In genomic region chrX:139064078-139064477, GRCm38 (mm10) we compare ENCODE assay signal across 28 mouse cellular contexts. TPM values are rescaled to one million over a fixed set of nuclear protein-coding genes. Genes with fewer than 3 reads are reported as not detected.
DNase-seq lines count a peak whose midpoint lies in the region; ATAC-seq and TF ChIP-seq lines count a peak whose summit lies in the region.
"Had no signal": no experiment of that assay in that cellular context is flagged by ENCODE, and none has a peak within 500 bp of the region (broad histone marks: within the 10 kb centered on the region; RNA-seq: fewer than 3 reads in every experiment).

No protein-coding gene starts in this region.

- TF ChIP-seq EP300 in heart, postnatal 0 days (IDR thresholded peaks at IDR 0.05; ENCODE audit: low read depth): no peak

- H3K4me3 ChIP-seq in heart, postnatal 0 days (ENCODE audit: low read depth, low read length): no peak overlapping the region
- H3K4me3 ChIP-seq in lung, embryonic 16.5 days (ENCODE audit: low read length): no peak overlapping the region
- H3K4me3 ChIP-seq: embryonic facial prominence, embryonic 10.5 days; embryonic facial prominence, embryonic 12.5 days; forebrain, embryonic 13.5 days; forebrain, embryonic 15.5 days had no signal

- no peak for ATAC-seq in heart, postnatal 0 days (ENCODE audit: insufficient read depth, low read depth)
- ATAC-seq in lung, embryonic 16.5 days (ENCODE audit: low read depth): peak; percentile 60
- ATAC-seq: activated CD4-positive, CD25-positive, alpha-beta regulatory T cell, adult 4 months; CD4-positive, CD25-positive, alpha-beta regulatory T cell, adult 4 months; forebrain, embryonic 13.5 days; forebrain, embryonic 15.5 days; Patski had no signal

- 57% methylated on average over 5 of the region's 5 CpGs for WGBS in heart, postnatal 0 days
- WGBS in lung, embryonic 16.5 days: 60% methylated on average over 5 of the region's 5 CpGs

- H3K4me1 ChIP-seq in heart, postnatal 0 days (ENCODE audit: control insufficient read depth, insufficient read depth): no peaks in the 10 kb centered on the region
- no peaks in the 10 kb centered on the region for H3K4me1 ChIP-seq in lung, embryonic 16.5 days (replicated peaks; ENCODE audit: control insufficient read depth, insufficient read depth, low read length)
- H3K4me1 ChIP-seq: embryonic facial prominence, embryonic 10.5 days; embryonic facial prominence, embryonic 12.5 days; forebrain, embryonic 13.5 days; forebrain, embryonic 15.5 days had no signal

- H3K4me2 ChIP-seq in heart, postnatal 0 days (ENCODE audit: low read depth, low read length): no peak overlapping the region
- no peak overlapping the region for H3K4me2 ChIP-seq in lung, embryonic 16.5 days (ENCODE audit: low read depth, low read length)
- H3K4me2 ChIP-seq: embryonic facial prominence, embryonic 12.5 days; forebrain, embryonic 13.5 days; forebrain, embryonic 15.5 days had no signal

- H3K36me3 ChIP-seq in heart, postnatal 0 days (replicated peaks; ENCODE audit: control insufficient read depth, insufficient read depth, low read length): no peaks in the 10 kb centered on the region
- H3K36me3 ChIP-seq in lung, embryonic 16.5 days (ENCODE audit: control insufficient read depth, insufficient read depth, low read length): no peaks in the 10 kb centered on the region
- H3K36me3 ChIP-seq: embryonic facial prominence, embryonic 10.5 days; embryonic facial prominence, embryonic 12.5 days; forebrain, embryonic 15.5 days; G1E had no signal

- TF ChIP-seq CTCF in heart, postnatal 0 days (IDR thresholded peaks at IDR 0.05; ENCODE audit: low read depth): no peak

- DNase-seq in heart, postnatal 0 days (ENCODE audit: low spot score): peak; percentile 11
- no peak for DNase-seq in heart, postnatal 4 days
- no peak for DNase-seq in lung, postnatal 14 days
- peak; percentile 1 for DNase-seq in lung, postnatal 10 days
- no peak for DNase-seq in lung, postnatal 4 days
- DNase-seq: adrenal gland, adult 8-10 months; adrenal gland, postnatal 14 days; adrenal gland, postnatal 36 days; B cell, adult 2 months; cerebellum, adult 11-12 months; cerebellum, adult 2 months; cerebellum, adult 9-10 months; cerebellum, postnatal 10 days; cerebellum, postnatal 25 days had no signal

- H3K9ac ChIP-seq in heart, postnatal 0 days (replicated peaks; ENCODE audit: low read depth, low read length): no peak overlapping the region
- H3K9ac ChIP-seq in lung, embryonic 16.5 days (ENCODE audit: low read length): no peak overlapping the region
- H3K9ac ChIP-seq: embryonic facial prominence, embryonic 12.5 days; forebrain, embryonic 13.5 days; forebrain, embryonic 15.5 days had no signal

- H3K9me3 ChIP-seq in heart, postnatal 0 days (replicated peaks; ENCODE audit: control insufficient read depth, low read length): no peaks in the 10 kb centered on the region
- no peaks in the 10 kb centered on the region for H3K9me3 ChIP-seq in lung, embryonic 16.5 days (ENCODE audit: control insufficient read depth, low read length)
- H3K9me3 ChIP-seq: embryonic facial prominence, embryonic 10.5 days; embryonic facial prominence, embryonic 12.5 days; forebrain, embryonic 13.5 days; forebrain, embryonic 15.5 days; G1E had no signal

- no peak overlapping the region for H3K27ac ChIP-seq in heart, postnatal 0 days (ENCODE audit: low read depth)
- no peak overlapping the region for H3K27ac ChIP-seq in lung, embryonic 16.5 days (ENCODE audit: low read length)
- H3K27ac ChIP-seq: embryonic facial prominence, embryonic 10.5 days; embryonic facial prominence, embryonic 12.5 days; forebrain, embryonic 13.5 days; forebrain, embryonic 15.5 days had no signal

- H3K27me3 ChIP-seq in heart, postnatal 0 days (ENCODE audit: control insufficient read depth, insufficient read depth, low read length): no peaks in the 10 kb centered on the region
- H3K27me3 ChIP-seq in lung, embryonic 16.5 days (ENCODE audit: control insufficient read depth, insufficient read depth, low read depth, low read length): no peaks in the 10 kb centered on the region
- H3K27me3 ChIP-seq: CH12.LX; embryonic facial prominence, embryonic 12.5 days; forebrain, embryonic 13.5 days; forebrain, embryonic 15.5 days had no signal

RNA-seq across cellular contexts. Expression of gene Serpina7, which starts 21.0 kb away (rescaled TPM):
- total RNA-seq in heart, postnatal 0 days (2014; rRNA removed; ENCODE audit: low replicate concordance): not detected in 2 replicates
- polyA plus RNA-seq in heart, postnatal 0 days (2015; fragmentation: Nextera tagmentation; extraction: Ambion mirVana): not detected in 2 replicates
- total RNA-seq in heart, postnatal 4 days (2021): not detected
- 0.23 and 0.25 TPM in 2 replicates for polyA plus RNA-seq in lung, embryonic 16.5 days (2015; fragmentation: Nextera tagmentation; extraction: Ambion mirVana)
- total RNA-seq: adrenal gland, adult 18-20 months; adrenal gland, adult 8-10 months; adrenal gland, postnatal 36 days; CH12.LX had no signal
- polyA plus RNA-seq: activated CD4-positive, CD25-positive, alpha-beta regulatory T cell, adult 4 months; CD4-positive, CD25-positive, alpha-beta regulatory T cell, adult 4 months; cerebellum, adult 2 months; cortical plate, adult 2 months; embryonic facial prominence, embryonic 14.5 days; forebrain, embryonic 11.5 days; forebrain, embryonic 13.5 days; forebrain, embryonic 15.5 days; G1E had no signal

RNA-seq across cellular contexts. Expression of gene 4930513O06Rik, which starts 22.0 kb away (rescaled TPM):
- total RNA-seq in heart, postnatal 0 days (2014; rRNA removed; ENCODE audit: low replicate concordance): not detected in 2 replicates
- polyA plus RNA-seq in heart, postnatal 0 days (2015; fragmentation: Nextera tagmentation; extraction: Ambion mirVana): not detected in 2 replicates
- not detected for total RNA-seq in heart, postnatal 4 days (2021)
- not detected in 2 replicates for polyA plus RNA-seq in lung, embryonic 16.5 days (2015; fragmentation: Nextera tagmentation; extraction: Ambion mirVana)
- total RNA-seq: adrenal gland, adult 18-20 months; adrenal gland, adult 8-10 months; adrenal gland, postnatal 14 days; adrenal gland, postnatal 36 days; CH12.LX; G1E had no signal
- polyA plus RNA-seq: activated CD4-positive, CD25-positive, alpha-beta regulatory T cell, adult 4 months; CD4-positive, CD25-positive, alpha-beta regulatory T cell, adult 4 months; cerebellum, adult 2 months; cortical plate, adult 2 months; embryonic facial prominence, embryonic 10.5 days; embryonic facial prominence, embryonic 12.5 days; embryonic facial prominence, embryonic 14.5 days; forebrain, embryonic 11.5 days; forebrain, embryonic 13.5 days; forebrain, embryonic 15.5 days; G1E; Patski had no signal

Comparison
In these comparisons a context has a peak if more than half of its experiments do, and no peak if none do; other contexts are left out.
1. DNase-seq: peak in heart, postnatal 0 days (single experiment) and lung, postnatal 10 days (single experiment); none in heart, postnatal 4 days (single experiment), lung, postnatal 14 days (single experiment) and lung, postnatal 4 days (0 of 2).